Mouse (Mus musculus): ENCODE results near the gene Ddi2. TPM values are rescaled to one million over a fixed set of nuclear protein-coding genes. Genes with fewer than 3 reads are reported as not detected.

Ddi2 gene
- polyA plus RNA-seq (2014; fragmentation: Illumina TruSeq; extraction: RNeasy Lipid Tissue Mini Kit (QIAGEN cat#74804); ENCODE audit: low read depth, low replicate concordance): 45.4 TPM

GRCm38 (mm10) chr4:141722731-141723672 is at the start of gene Ddi2:
Ddi2 (minus strand) TSS chr4:141723419.

GRCm38 (mm10) chr4:141746578-141747346 is 23.5 kb upstream of the Ddi2 start, which contains the start of gene Agmat:
Agmat (plus strand) TSS chr4:141746672.

GRCm38 (mm10) chr4:141685499-141685898 is 37.7 kb downstream of the Ddi2 start, which contains the start of gene Rsc1a1:
Rsc1a1 (minus strand) TSS chr4:141685599.

GRCm38 (mm10) chr4:141664799-141665198 is 58.4 kb downstream of the Ddi2 start, which contains the start of gene Plekhm2:
Plekhm2 (minus strand) TSS chr4:141664899.

Other genes starting within 250 kb of the Ddi2 start
- gene Spen, start 184.8 kb downstream of the Ddi2 start, polyA plus RNA-seq (2014; fragmentation: Illumina TruSeq; extraction: RNeasy Lipid Tissue Mini Kit (QIAGEN cat#74804); ENCODE audit: low read depth, low replicate concordance): 10.9 TPM
- 55.8 TPM for gene Fblim1, start 117.3 kb downstream of the Ddi2 start, polyA plus RNA-seq (2014; fragmentation: Illumina TruSeq; extraction: RNeasy Lipid Tissue Mini Kit (QIAGEN cat#74804); ENCODE audit: low read depth, low replicate concordance)
- 2.5 TPM for gene Tmem82, start 104.8 kb downstream of the Ddi2 start, polyA plus RNA-seq (2014; fragmentation: Illumina TruSeq; extraction: RNeasy Lipid Tissue Mini Kit (QIAGEN cat#74804); ENCODE audit: low read depth, low replicate concordance)
- gene Slc25a34, start 99.6 kb downstream of the Ddi2 start, polyA plus RNA-seq (2014; fragmentation: Illumina TruSeq; extraction: RNeasy Lipid Tissue Mini Kit (QIAGEN cat#74804); ENCODE audit: low read depth, low replicate concordance): 0.79 TPM
- 1.3 TPM for gene Plekhm2, start 58.5 kb downstream of the Ddi2 start, polyA plus RNA-seq (2014; fragmentation: Illumina TruSeq; extraction: RNeasy Lipid Tissue Mini Kit (QIAGEN cat#74804); ENCODE audit: low read depth, low replicate concordance)
- gene Rsc1a1, start 37.8 kb downstream of the Ddi2 start, polyA plus RNA-seq (2014; fragmentation: Illumina TruSeq; extraction: RNeasy Lipid Tissue Mini Kit (QIAGEN cat#74804); ENCODE audit: low read depth, low replicate concordance): not detected
- gene Agmat, start 23.3 kb upstream of the Ddi2 start, polyA plus RNA-seq (2014; fragmentation: Illumina TruSeq; extraction: RNeasy Lipid Tissue Mini Kit (QIAGEN cat#74804); ENCODE audit: low read depth, low replicate concordance): not detected
- 4.8 TPM for gene Dnajc16, start 67.5 kb upstream of the Ddi2 start, polyA plus RNA-seq (2014; fragmentation: Illumina TruSeq; extraction: RNeasy Lipid Tissue Mini Kit (QIAGEN cat#74804); ENCODE audit: low read depth, low replicate concordance)
- 13.6 TPM for gene Casp9, start 70.2 kb upstream of the Ddi2 start, polyA plus RNA-seq (2014; fragmentation: Illumina TruSeq; extraction: RNeasy Lipid Tissue Mini Kit (QIAGEN cat#74804); ENCODE audit: low read depth, low replicate concordance)
- gene Cela2a, start 102.7 kb upstream of the Ddi2 start, polyA plus RNA-seq (2014; fragmentation: Illumina TruSeq; extraction: RNeasy Lipid Tissue Mini Kit (QIAGEN cat#74804); ENCODE audit: low read depth, low replicate concordance): 5.2 TPM
- not detected for gene Ctrc, start 122.9 kb upstream of the Ddi2 start, polyA plus RNA-seq (2014; fragmentation: Illumina TruSeq; extraction: RNeasy Lipid Tissue Mini Kit (QIAGEN cat#74804); ENCODE audit: low read depth, low replicate concordance)
- 9.8 TPM for gene Efhd2, start 151.5 kb upstream of the Ddi2 start, polyA plus RNA-seq (2014; fragmentation: Illumina TruSeq; extraction: RNeasy Lipid Tissue Mini Kit (QIAGEN cat#74804); ENCODE audit: low read depth, low replicate concordance)